Mouse (Mus musculus) lung, postnatal 0 days (tissue): ENCODE data around the gene Atf6. TPM values are rescaled to one million over a fixed set of nuclear protein-coding genes. Genes with fewer than 3 reads are reported as not detected.

Experiments
- ATAC-seq: fragments of 200-750 bp; cut with Nextera tagmentation; 2 replicates; pipeline ENCODE4 v1.8.0; 2017; ENCODE audit warnings: moderate library complexity
- DNase-seq: peaks from one replicate; pipeline ENCODE4 v3.0.0-alpha.2; 2016; ENCODE audit warnings: low spot score
- H3K27ac ChIP-seq: fragments of 300-500 bp; sonication (generic); 2 replicates; pipeline ENCODE4 v1.5.1; 2014; ENCODE audit warnings: antibody characterized with exemption, mild to moderate bottlenecking, low read length, mixed read lengths
- H3K27me3 ChIP-seq: fragments of 300-500 bp; sonication (generic); replicated peaks from 2 replicates; pipeline ENCODE4 v1.6.1; 2014; ENCODE audit warnings: low read length, mixed read lengths; ENCODE audit not compliant: insufficient read depth
- H3K36me3 ChIP-seq: fragments of 300-500 bp; sonication (generic); 2 replicates; pipeline ENCODE4 v1.6.1; 2014; ENCODE audit warnings: low read length, mixed read lengths; ENCODE audit not compliant: insufficient read depth
- H3K4me1 ChIP-seq: fragments of 300-500 bp; sonication (generic); 2 replicates; pipeline ENCODE4 v1.6.1; 2014; ENCODE audit warnings: antibody characterized with exemption, low read depth, low read length, mixed read lengths; ENCODE audit not compliant: insufficient read depth
- H3K4me2 ChIP-seq: fragments of 300-500 bp; sonication (generic); replicated peaks from 2 replicates; pipeline ENCODE4 v1.6.1; 2014; ENCODE audit warnings: low read depth, mild to moderate bottlenecking, low read length, moderate library complexity, mixed read lengths
- H3K4me3 ChIP-seq: fragments of 300-500 bp; sonication (generic); 2 replicates; pipeline ENCODE4 v1.5.1; 2014; ENCODE audit warnings: low read depth, low read length
- H3K9ac ChIP-seq: fragments of 300-500 bp; sonication (generic); replicated peaks from 2 replicates; pipeline ENCODE4 v1.6.1; 2014; ENCODE audit warnings: low read depth, mild to moderate bottlenecking
- H3K9me3 ChIP-seq: fragments of 300-500 bp; sonication (generic); 2 replicates; pipeline ENCODE4 v1.6.1; 2016; ENCODE audit warnings: low read length, mixed read lengths
- CTCF ChIP-seq: IDR thresholded peaks from 2 replicates; pipeline ENCODE4 v1.5.1; 2016; ENCODE audit warnings: antibody characterized with exemption, mild to moderate bottlenecking
- EP300 ChIP-seq: IDR thresholded peaks from 2 replicates; pipeline ENCODE4 v1.6.1; 2016; ENCODE audit warnings: antibody characterized with exemption, mild to moderate bottlenecking, control low read depth
- WGBS: fragments of 180-500 bp; shearing (Covaris S2); extraction: QIAGEN DNeasy Blood & Tissue Kit; methylation state at CpG from one replicate; pipeline ENCODE4 v1.1.7; 2014; 5-methylcytosine and 5-hydroxymethylcytosine counted together
- polyA plus RNA-seq: library from polyadenylated mRNA; unstranded; fragments of >200 nt; fragmentation: Nextera tagmentation; extraction: Ambion mirVana; gene quantifications from 2 replicates; pipeline ENCODE4 v1.2.1, GENCODE M21; 2015

Gene Atf6
- polyA plus RNA-seq, 1 experiment from 2014 or later: 11.0 TPM

DNA sequence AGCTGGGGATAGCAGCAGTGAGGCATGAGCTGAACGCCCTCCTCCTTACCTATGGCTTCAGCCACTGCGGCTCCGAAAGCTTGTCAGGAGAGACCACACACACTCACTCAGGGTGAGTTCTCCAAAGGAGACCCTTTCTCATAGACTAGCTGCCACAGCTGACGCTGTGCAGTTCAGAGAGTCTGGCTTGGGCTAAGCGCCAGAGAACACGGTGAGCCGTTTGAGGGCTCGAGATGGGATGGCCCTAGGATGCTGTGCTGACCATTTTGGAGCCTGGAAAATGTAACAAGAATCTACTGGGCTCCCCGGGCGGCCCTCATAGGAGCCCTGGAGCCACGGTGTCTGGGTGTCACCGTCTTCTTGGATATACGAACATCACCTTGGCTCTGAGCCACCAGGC is 208.3 kb downstream of the Atf6 start:
- Histone ChIP-seq H3K9me3 (no peaks in the 10 kb centered on the region), H3K4me1 (no peaks in the 10 kb centered on the region), H3K9ac (no peak overlapping the region), H3K36me3 (no peaks in the 10 kb centered on the region), H3K4me3 (no peak overlapping the region), H3K27me3 (no peaks in the 10 kb centered on the region), H3K4me2 (no peak overlapping the region), H3K27ac (no peak overlapping the region)
- TF ChIP-seq CTCF (no peak), EP300 (no peak)
- WGBS: 70% methylated on average over 13 of the region's 13 CpGs
- DNase-seq (no peak), ATAC-seq (no peak)

DNA sequence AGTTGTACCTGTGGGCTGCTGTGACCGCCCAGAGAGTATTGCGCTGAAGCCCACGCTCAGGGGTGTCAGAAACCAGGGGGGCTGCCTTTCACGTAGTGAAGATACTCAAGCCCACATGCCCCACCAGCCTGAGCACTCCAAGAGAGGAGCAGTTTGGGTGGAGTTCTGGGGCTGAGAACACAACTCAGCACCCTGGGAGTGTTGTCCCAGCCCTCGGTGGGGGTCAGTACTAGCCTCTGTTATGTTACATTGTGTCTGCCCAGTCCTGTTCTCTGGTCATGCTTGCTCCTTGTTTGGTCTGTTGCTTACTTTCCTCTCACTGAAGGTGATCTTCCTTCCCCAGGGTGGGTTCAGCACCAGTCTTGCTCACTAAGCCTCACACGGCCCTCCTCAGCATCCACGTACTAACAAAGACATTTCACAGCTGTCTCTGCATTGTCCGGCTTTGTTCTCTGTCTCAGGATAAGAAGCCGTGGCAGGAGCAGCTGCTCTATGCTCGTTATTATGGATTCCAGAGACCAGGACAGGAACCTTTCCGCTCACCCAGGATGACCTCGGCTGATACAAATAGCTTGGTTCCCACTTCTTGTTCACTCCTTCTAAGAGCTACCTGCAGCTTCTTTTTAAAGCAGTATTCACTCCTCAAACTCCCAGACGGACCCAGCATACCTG is 209.8 kb downstream of the Atf6 start:
- Histone ChIP-seq H3K4me2 (no peak overlapping the region), H3K9me3 (no peaks in the 10 kb centered on the region), H3K9ac (no peak overlapping the region), H3K4me3 (no peak overlapping the region), H3K27ac (no peak overlapping the region), H3K27me3 (no peaks in the 10 kb centered on the region), H3K36me3 (no peaks in the 10 kb centered on the region), H3K4me1 (no peaks in the 10 kb centered on the region)
- no peak for TF ChIP-seq EP300
- TF ChIP-seq CTCF: no peak
- DNase-seq: no peak
- ATAC-seq: no peak
- WGBS: 66% methylated on average over 13 of the region's 13 CpGs

DNA sequence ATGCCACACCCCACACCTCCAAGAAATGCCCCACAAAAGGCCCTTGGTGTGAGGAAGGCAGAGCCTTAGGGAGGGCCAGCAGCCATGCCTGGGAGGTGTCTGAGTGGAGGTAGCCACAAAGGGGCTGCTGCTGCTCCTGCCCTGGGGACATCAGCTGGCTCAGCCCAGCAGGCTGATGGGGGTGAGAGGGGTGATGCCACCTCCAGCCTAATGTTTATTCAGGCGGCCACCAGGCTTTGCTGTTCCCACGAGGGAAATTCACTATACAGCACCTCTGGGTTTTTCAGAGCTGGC is 210.4 kb downstream of the Atf6 start:
- WGBS: 65% methylated on average over 2 of the region's 2 CpGs
- no peak for ATAC-seq
- Histone ChIP-seq H3K27me3 (no peaks in the 10 kb centered on the region), H3K4me2 (no peak overlapping the region), H3K9me3 (no peaks in the 10 kb centered on the region), H3K4me3 (no peak overlapping the region), H3K36me3 (no peaks in the 10 kb centered on the region), H3K27ac (no peak overlapping the region), H3K9ac (no peak overlapping the region), H3K4me1 (no peaks in the 10 kb centered on the region)
- TF ChIP-seq CTCF (no peak), EP300 (no peak)
- no peak for DNase-seq

DNA sequence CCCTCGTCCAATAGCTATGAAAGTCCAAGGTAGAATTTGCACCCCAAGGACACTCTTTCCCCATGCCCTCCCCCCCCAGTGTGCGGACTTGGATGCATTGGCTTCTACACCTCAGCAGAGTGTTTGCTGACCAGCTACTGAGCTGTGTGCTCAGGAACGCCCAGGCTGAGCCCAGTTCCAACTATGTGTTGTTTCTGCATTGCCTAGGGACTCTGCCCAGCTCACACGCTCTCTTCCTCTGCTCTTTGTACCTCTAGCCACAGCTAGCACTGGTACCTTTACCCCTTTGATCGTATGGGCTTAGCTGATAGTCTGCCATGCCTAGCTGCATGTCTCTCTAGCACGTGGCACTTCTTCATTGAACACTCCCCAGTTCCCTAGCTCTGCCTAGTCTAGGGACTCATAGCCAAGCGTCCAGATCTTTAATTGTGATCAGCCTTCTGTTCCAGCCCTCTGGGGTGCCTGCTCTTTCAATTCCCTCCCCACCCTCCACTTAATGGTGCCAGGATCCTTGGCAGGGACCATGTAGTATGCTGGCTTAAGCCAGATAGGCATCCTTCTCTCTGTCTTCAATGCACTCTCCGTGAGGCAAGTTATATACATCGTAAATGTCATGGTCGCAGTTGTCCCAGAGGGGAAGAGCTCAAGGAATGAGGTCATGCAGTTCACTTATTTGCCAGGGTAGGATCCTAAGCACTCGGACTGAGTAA is 210.9 kb downstream of the Atf6 start:
- Histone ChIP-seq H3K36me3 (no peaks in the 10 kb centered on the region), H3K4me2 (no peak overlapping the region), H3K9ac (no peak overlapping the region), H3K4me3 (no peak overlapping the region), H3K27ac (no peak overlapping the region), H3K27me3 (no peaks in the 10 kb centered on the region), H3K4me1 (no peaks in the 10 kb centered on the region), H3K9me3 (no peaks in the 10 kb centered on the region)
- DNase-seq: no peak
- no peak for ATAC-seq
- TF ChIP-seq CTCF (no peak), EP300 (no peak)
- WGBS: 72% methylated on average over 11 of the region's 11 CpGs

DNA sequence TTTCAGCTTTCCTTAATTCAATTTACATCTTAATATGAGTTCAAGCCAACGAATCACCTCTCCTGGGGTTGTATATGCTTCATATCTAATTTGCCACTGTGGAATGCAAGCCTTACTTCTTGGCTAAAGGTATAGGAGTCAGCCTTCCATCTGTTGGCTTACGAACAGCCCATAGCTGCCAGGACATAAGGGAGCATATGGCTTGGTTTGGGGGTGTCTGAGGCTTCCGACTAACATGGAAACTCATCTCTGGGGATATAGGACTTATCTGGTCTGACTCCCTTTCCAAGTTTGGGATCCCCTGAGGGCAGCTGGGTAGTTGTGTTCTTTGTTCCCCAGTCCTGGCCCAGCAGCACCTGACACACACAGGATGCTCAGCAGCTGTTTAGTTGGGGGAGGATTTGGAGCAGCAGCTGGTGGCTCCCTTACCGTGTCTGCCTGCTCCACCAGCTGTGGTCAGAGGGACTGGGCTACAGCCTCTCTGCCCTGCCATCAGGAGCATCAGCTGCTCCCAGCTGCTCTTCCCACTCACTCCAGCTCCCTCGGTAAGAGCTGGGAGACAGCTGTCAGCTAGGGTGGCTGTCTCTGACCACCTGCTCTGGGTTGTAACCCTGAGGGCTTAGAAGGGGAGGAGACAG is 212.2 kb downstream of the Atf6 start:
- TF ChIP-seq CTCF (no peak), EP300 (no peak)
- H3K4me1 ChIP-seq: no peaks in the 10 kb centered on the region
- ATAC-seq: peak; percentile 25; the same call in 1 of the 2 replicates
- no peak overlapping the region for H3K27ac ChIP-seq
- H3K4me2 ChIP-seq: no peak overlapping the region
- DNase-seq: no peak
- 66% methylated on average over 5 of the region's 5 CpGs for WGBS
- no peaks in the 10 kb centered on the region for H3K27me3 ChIP-seq
- H3K9me3 ChIP-seq: no peaks in the 10 kb centered on the region
- no peak overlapping the region for H3K4me3 ChIP-seq
- H3K9ac ChIP-seq: no peak overlapping the region
- no peaks in the 10 kb centered on the region for H3K36me3 ChIP-seq

Other genes starting within 250 kb of the Atf6 start
- 23.3 and 26.0 TPM in 2 replicates for gene Olfml2b, start 223.2 kb downstream of the Atf6 start, polyA plus RNA-seq
- gene Gm26620, start 17.3 kb upstream of the Atf6 start, polyA plus RNA-seq: 0.46 and 0.79 TPM in 2 replicates
- 22.5 and 23.2 TPM in 2 replicates for gene Dusp12, start 17.8 kb upstream of the Atf6 start, polyA plus RNA-seq
- gene Fcrlb, start 45.2 kb upstream of the Atf6 start, polyA plus RNA-seq: 0.26 TPM in 1 of 2 replicates, not detected in the other
- gene Fcrla, start 59.8 kb upstream of the Atf6 start, polyA plus RNA-seq: 0.67 and 0.76 TPM in 2 replicates
- gene Fcgr2b, start 108.8 kb upstream of the Atf6 start, polyA plus RNA-seq: 6.9 and 9.2 TPM in 2 replicates
- 3.3 and 4.0 TPM in 2 replicates for gene Fcgr4, start 151.1 kb upstream of the Atf6 start, polyA plus RNA-seq
- gene Fcgr3, start 197.2 kb upstream of the Atf6 start, polyA plus RNA-seq: 29.3 and 37.4 TPM in 2 replicates
- 32.2 and 33.2 TPM in 2 replicates for gene Cfap126, start 246.1 kb upstream of the Atf6 start, polyA plus RNA-seq